Mouse (Mus musculus) midbrain, embryonic 13.5 days (tissue): ENCODE measurements around the gene Pla2g4c. TPM values are rescaled to one million over a fixed set of nuclear protein-coding genes. Genes with fewer than 3 reads are reported as not detected.

ENCODE experiments used
- ATAC-seq: fragments of 200-750 bp; cut with Nextera tagmentation; 2 replicates; pipeline ENCODE4 v1.8.0; 2017; ENCODE audit warnings: mild to moderate bottlenecking, moderate TSS enrichment, moderate library complexity
- H3K27ac ChIP-seq: fragments of 300-500 bp; sonication (generic); 2 replicates; pipeline ENCODE4 v1.5.1; 2015; ENCODE audit warnings: inconsistent platforms, mild to moderate bottlenecking, moderate library complexity
- H3K27me3 ChIP-seq: fragments of 300-500 bp; sonication (generic); 2 replicates; pipeline ENCODE4 v1.6.1; 2015; ENCODE audit warnings: mild to moderate bottlenecking, inconsistent platforms
- H3K36me3 ChIP-seq: fragments of 300-500 bp; sonication (generic); 2 replicates; pipeline ENCODE4 v1.6.1; 2015; ENCODE audit warnings: mild to moderate bottlenecking, inconsistent platforms
- H3K4me1 ChIP-seq: fragments of 300-500 bp; sonication (generic); replicated peaks from 2 replicates; pipeline ENCODE4 v1.6.1; 2015; ENCODE audit warnings: inconsistent platforms
- H3K4me2 ChIP-seq: fragments of 300-500 bp; sonication (generic); replicated peaks from 2 replicates; pipeline ENCODE4 v1.6.1; 2015; ENCODE audit warnings: moderate library complexity, mild to moderate bottlenecking, inconsistent platforms
- H3K4me3 ChIP-seq: fragments of 300-500 bp; sonication (generic); replicated peaks from 2 replicates; pipeline ENCODE4 v1.5.1; 2015; ENCODE audit warnings: mild to moderate bottlenecking, inconsistent platforms
- H3K9ac ChIP-seq: fragments of 300-500 bp; sonication (generic); replicated peaks from 2 replicates; pipeline ENCODE4 v1.6.1; 2015; ENCODE audit warnings: mild to moderate bottlenecking, inconsistent platforms
- H3K9me3 ChIP-seq: fragments of 300-500 bp; sonication (generic); 2 replicates; pipeline ENCODE4 v1.6.1; 2016; ENCODE audit warnings: mild to moderate bottlenecking, inconsistent platforms
- WGBS: fragments of 180-500 bp; shearing (Covaris S2); methylation state at CpG from one replicate; pipeline ENCODE4 v1.1.7; 2015; 5-methylcytosine and 5-hydroxymethylcytosine counted together
- polyA plus RNA-seq: library from polyadenylated mRNA; unstranded; fragments of >200 nt; fragmentation: Nextera tagmentation; extraction: Ambion mirVana; gene quantifications from 2 replicates; pipeline ENCODE4 v1.2.1, GENCODE M21; 2015

Gene Pla2g4c
- polyA plus RNA-seq, 1 experiment from 2014 or later = 0.77 TPM

GRCm38 (mm10) chr7:13301643-13302042 lies 22.8 kb upstream of the Pla2g4c start:
- ATAC-seq = no peak

DNA sequence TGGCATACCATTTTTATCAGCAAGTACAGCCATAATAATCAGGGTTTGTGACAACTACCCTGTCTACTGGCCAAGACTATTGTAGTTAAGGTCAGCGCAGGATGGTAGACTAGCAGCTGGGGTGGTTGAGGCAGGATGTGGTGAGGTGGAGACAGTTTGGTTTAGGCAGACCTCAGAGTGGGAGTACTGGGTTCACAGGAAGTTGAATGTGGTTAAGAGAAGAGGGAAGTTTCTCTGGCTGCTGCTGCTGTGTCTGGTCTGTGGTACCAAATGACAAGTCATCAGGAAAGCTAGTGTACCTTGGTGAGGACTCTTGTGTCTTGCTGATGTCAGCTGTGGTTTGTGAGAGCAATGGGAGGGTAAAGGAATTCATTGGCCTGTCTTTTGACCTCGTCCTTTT lies 21.7 kb upstream of the Pla2g4c start:
- H3K36me3 ChIP-seq = peaks cover 94% of the 10 kb centered on the region
- H3K9ac ChIP-seq = no peak overlapping the region
- H3K27ac ChIP-seq = no peak overlapping the region
- ATAC-seq = no peak
- WGBS = 92% methylated on average over 2 of the region's 2 CpGs
- H3K27me3 ChIP-seq = no peaks in the 10 kb centered on the region
- no peak overlapping the region for H3K4me2 ChIP-seq
- H3K9me3 ChIP-seq = no peaks in the 10 kb centered on the region
- no peak overlapping the region for H3K4me3 ChIP-seq
- no peaks in the 10 kb centered on the region for H3K4me1 ChIP-seq

More at GRCm38 (mm10) chr7:13301643-13302042, 22.8 kb upstream of the Pla2g4c start:
- H3K9me3 ChIP-seq = no peaks in the 10 kb centered on the region
- no peak overlapping the region for H3K27ac ChIP-seq
- WGBS = 97% methylated on average over 1 of the region's 1 CpGs
- H3K27me3 ChIP-seq = no peaks in the 10 kb centered on the region
- H3K4me1 ChIP-seq = no peaks in the 10 kb centered on the region
- H3K9ac ChIP-seq = no peak overlapping the region
- no peak overlapping the region for H3K4me3 ChIP-seq
- H3K36me3 ChIP-seq = peaks cover 95% of the 10 kb centered on the region
- no peak overlapping the region for H3K4me2 ChIP-seq

DNA sequence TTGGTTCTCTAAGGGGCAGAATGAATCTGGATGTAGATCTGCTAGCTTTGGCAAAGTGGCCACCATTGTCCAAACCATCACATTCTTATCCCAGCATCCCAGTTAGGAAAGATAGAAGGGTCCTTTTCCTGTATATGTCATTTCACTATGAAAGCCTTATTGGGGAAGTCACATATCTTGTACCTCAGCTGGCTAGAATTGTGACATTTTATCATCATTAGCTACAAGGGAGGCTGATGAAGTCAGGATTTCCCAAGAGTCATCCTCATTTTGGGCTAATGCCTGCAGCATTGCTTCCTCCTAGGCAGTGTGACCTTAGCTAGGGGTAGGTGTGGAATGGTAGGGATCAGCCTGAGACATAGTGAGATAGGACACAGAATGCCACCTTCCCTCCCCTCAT lies 21.1 kb upstream of the Pla2g4c start:
- H3K36me3 ChIP-seq = peaks cover 94% of the 10 kb centered on the region
- no peak overlapping the region for H3K4me3 ChIP-seq
- H3K4me1 ChIP-seq = no peaks in the 10 kb centered on the region
- no peaks in the 10 kb centered on the region for H3K9me3 ChIP-seq
- H3K4me2 ChIP-seq = no peak overlapping the region
- H3K9ac ChIP-seq = no peak overlapping the region
- ATAC-seq = no peak
- H3K27me3 ChIP-seq = no peaks in the 10 kb centered on the region
- no peak overlapping the region for H3K27ac ChIP-seq

DNA sequence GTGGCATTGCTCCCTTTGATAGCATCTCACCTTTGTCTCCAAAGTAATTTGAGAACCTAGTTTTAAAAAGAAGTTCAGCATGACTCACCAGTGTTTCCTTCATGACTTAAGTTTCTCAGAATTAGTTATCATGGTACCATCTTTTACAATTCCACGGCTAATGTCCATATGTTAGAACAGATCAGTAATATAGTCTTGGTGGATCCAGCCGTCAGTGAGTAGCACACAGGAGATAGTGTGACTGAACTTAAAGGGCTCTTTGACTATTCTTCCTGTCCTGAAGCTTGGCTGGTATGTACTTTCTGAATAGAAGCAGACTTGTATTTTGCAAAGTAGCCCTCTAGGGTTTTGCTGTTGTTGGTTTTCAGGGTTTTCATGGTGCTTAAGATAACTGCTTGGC lies 15.0 kb upstream of the Pla2g4c start:
- 99% methylated on average over 2 of the region's 2 CpGs for WGBS
- peaks cover 88% of the 10 kb centered on the region for H3K36me3 ChIP-seq
- no peak overlapping the region for H3K9ac ChIP-seq
- no peaks in the 10 kb centered on the region for H3K27me3 ChIP-seq
- H3K9me3 ChIP-seq = no peaks in the 10 kb centered on the region
- H3K4me1 ChIP-seq = no peaks in the 10 kb centered on the region
- H3K4me2 ChIP-seq = no peak overlapping the region
- no peak for ATAC-seq
- H3K4me3 ChIP-seq = no peak overlapping the region
- no peak overlapping the region for H3K27ac ChIP-seq

- Histone ChIP-seq H3K9me3 (no peaks in the 10 kb centered on the region), H3K27me3 (no peaks in the 10 kb centered on the region), H3K4me1 (no peaks in the 10 kb centered on the region), H3K36me3 (peaks cover 81% of the 10 kb centered on the region), H3K4me2 (no peak overlapping the region), H3K27ac (no peak overlapping the region), H3K4me3 (no peak overlapping the region), H3K9ac (no peak overlapping the region)
- no peak for ATAC-seq
- 92% methylated on average over 6 of the region's 6 CpGs for WGBS
Measured at GRCm38 (mm10) chr7:13310493-13311199, 13.8 kb upstream of the Pla2g4c start.

- Histone ChIP-seq H3K36me3 (peaks cover 73% of the 10 kb centered on the region), H3K4me1 (no peaks in the 10 kb centered on the region), H3K27me3 (no peaks in the 10 kb centered on the region), H3K9ac (no peak overlapping the region), H3K4me2 (no peak overlapping the region), H3K4me3 (no peak overlapping the region), H3K27ac (no peak overlapping the region), H3K9me3 (no peaks in the 10 kb centered on the region)
- 97% methylated on average over 4 of the region's 4 CpGs for WGBS
- ATAC-seq = no peak
Measured at GRCm38 (mm10) chr7:13311401-13311800, 13.1 kb upstream of the Pla2g4c start.

- Histone ChIP-seq H3K36me3 (peaks cover 47% of the 10 kb centered on the region), H3K4me2 (no peak overlapping the region), H3K9me3 (no peaks in the 10 kb centered on the region), H3K27me3 (no peaks in the 10 kb centered on the region), H3K4me1 (no peaks in the 10 kb centered on the region), H3K27ac (no peak overlapping the region), H3K9ac (no peak overlapping the region), H3K4me3 (no peak overlapping the region)
- ATAC-seq = no peak
- WGBS = 95% methylated on average over 5 of the region's 5 CpGs
Measured at GRCm38 (mm10) chr7:13314095-13314597, 10.3 kb upstream of the Pla2g4c start.

GRCm38 (mm10) chr7:13321424-13321823 lies 3.0 kb upstream of the Pla2g4c start:
- Histone ChIP-seq H3K9ac (no peak overlapping the region), H3K4me3 (no peak overlapping the region), H3K27ac (no peak overlapping the region), H3K9me3 (no peaks in the 10 kb centered on the region), H3K27me3 (no peaks in the 10 kb centered on the region), H3K4me2 (no peak overlapping the region), H3K4me1 (no peaks in the 10 kb centered on the region), H3K36me3 (no peaks in the 10 kb centered on the region)
- 91% methylated on average over 3 of the region's 3 CpGs for WGBS
- ATAC-seq = no peak

DNA sequence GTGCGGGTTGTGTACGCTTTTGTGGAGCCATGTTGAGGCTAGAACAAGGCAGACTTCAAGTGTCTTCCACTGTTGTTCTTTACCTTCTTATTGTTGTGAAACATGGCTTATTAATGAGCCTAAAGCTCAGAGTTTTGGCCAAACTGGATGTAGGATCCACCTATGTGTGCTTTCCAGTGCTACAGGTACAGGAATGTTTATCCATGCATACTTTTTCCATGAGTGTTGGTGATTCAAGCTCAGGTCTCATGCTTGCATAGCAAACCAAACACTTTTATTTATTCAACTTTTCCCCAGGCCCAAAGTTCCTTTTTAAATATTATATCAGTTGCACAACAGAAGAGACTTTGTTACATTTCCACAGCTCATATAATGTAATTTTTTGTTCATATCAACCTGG lies 6.1 kb downstream of the Pla2g4c start:
- Histone ChIP-seq H3K4me3 (no peak overlapping the region), H3K27ac (no peak overlapping the region), H3K4me1 (no peaks in the 10 kb centered on the region), H3K4me2 (no peak overlapping the region), H3K9ac (no peak overlapping the region), H3K36me3 (peaks cover 15% of the 10 kb centered on the region), H3K27me3 (no peaks in the 10 kb centered on the region), H3K9me3 (no peaks in the 10 kb centered on the region)
- no peak for ATAC-seq
- 99% methylated on average over 2 of the region's 2 CpGs for WGBS

GRCm38 (mm10) chr7:13355943-13356342 lies 31.5 kb downstream of the Pla2g4c start:
- Histone ChIP-seq H3K4me3 (no peak overlapping the region), H3K4me2 (no peak overlapping the region), H3K36me3 (peaks cover 47% of the 10 kb centered on the region), H3K27me3 (no peaks in the 10 kb centered on the region), H3K27ac (no peak overlapping the region), H3K4me1 (no peaks in the 10 kb centered on the region), H3K9ac (no peak overlapping the region), H3K9me3 (no peaks in the 10 kb centered on the region)
- ATAC-seq = no peak

DNA sequence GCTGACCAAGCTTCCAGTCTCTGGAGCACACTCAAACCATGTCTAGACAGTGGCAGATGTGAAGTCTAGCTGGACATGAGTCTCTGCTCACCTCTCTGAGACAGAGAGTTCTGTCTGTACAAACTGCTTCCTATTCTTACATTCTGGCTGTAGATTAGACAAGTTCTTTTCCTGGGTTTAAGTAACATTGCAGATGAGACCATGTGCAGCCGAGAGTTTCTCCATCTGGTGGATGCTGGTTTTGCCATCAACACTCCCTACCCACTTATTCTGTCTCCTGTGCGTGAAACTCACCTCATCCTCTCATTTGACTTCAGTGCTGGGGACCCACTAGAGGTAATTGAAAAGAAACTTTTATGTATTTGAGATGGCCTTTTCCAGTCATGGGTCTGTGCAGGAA lies 56.1 kb downstream of the Pla2g4c start:
- no peaks in the 10 kb centered on the region for H3K4me1 ChIP-seq
- H3K27me3 ChIP-seq = no peaks in the 10 kb centered on the region
- H3K4me2 ChIP-seq = no peak overlapping the region
- H3K9ac ChIP-seq = no peak overlapping the region
- H3K9me3 ChIP-seq = no peaks in the 10 kb centered on the region
- no peak overlapping the region for H3K27ac ChIP-seq
- WGBS = 87% methylated on average over 2 of the region's 2 CpGs
- H3K4me3 ChIP-seq = no peak overlapping the region
- no peak for ATAC-seq
- H3K36me3 ChIP-seq = no peaks in the 10 kb centered on the region

DNA sequence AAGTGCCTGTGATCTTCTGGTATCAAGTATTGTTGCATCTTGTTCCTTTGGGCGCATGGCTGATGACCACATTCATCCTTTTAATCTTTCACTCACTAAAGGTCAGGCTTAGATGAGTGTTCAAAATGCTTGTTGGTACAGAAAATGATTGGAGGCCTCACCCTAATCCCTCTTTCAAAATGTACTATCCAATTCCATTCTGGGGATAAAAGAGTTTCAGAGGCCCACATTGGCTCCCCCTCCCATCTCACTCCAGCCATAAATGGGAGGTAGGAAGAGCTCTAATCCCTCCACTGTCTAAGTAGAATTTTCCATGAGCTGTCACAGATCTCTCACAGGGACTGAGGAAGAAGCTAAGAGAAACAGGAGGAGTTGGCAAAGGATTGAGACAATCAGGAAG lies 73.4 kb downstream of the Pla2g4c start, which contains the start of gene Cabp5:
TSS of gene Cabp5 (plus strand) at position 301 of the 400 bp plus-strand sequence.
- WGBS = 93% methylated on average over 1 of the region's 1 CpGs
- H3K4me3 ChIP-seq = no peak within 1 kb of the TSS
- no peak within 1 kb of the TSS for H3K9ac ChIP-seq
- H3K4me1 ChIP-seq = no peaks in the 10 kb centered on the region
- no peaks in the 10 kb centered on the region; the same call in 1 of the 2 replicates for H3K9me3 ChIP-seq
- H3K36me3 ChIP-seq = no peaks in the 10 kb centered on the region
- ATAC-seq = no peak
- no peak within 1 kb of the TSS for H3K27ac ChIP-seq
- H3K4me2 ChIP-seq = no peak within 1 kb of the TSS
- no peaks in the 10 kb centered on the region for H3K27me3 ChIP-seq
